Mouse (Mus musculus) A20 (cell line): ENCODE data around the gene Olfr251.
"Not testable (repeated sequence)": the region's sequence is repeated elsewhere in the genome, so short reads cannot be mapped to it uniquely, and the experiment has no call there.

Source experiments
- DNase-seq: peaks from one replicate; pipeline ENCODE4 v3.0.0-alpha.2; 2011; ENCODE audit warnings: low read depth, low spot score

Gene Olfr251

DNA sequence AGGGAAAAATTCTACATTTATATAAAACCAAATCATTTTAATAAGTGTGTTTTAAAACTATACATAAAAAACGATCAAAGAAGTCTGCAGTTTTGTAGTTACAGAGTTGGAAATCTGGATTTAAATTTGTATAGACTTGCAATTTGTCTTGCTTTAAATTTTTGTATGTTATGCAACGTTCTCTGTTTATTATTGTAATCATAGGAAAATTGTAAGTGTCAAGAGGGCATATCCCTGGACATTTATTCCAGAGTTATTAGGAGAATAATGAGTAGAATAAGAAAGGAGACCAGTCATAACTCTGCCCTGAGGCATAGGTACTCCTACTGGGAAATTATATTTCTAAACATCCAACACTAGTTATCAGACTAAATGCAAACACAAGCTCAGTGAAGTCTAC, at the start of gene Olfr251:
TSS of gene Olfr251 (plus strand) at position 301 of the 400 bp plus-strand sequence.
- DNase-seq = no peak

GRCm38 (mm10) chr9:38328760-38329159, 48.1 kb upstream of the Olfr251 start, which contains the start of gene Olfr25:
Olfr25 (plus strand) TSS chr9:38329060.
- no peak for DNase-seq

- DNase-seq = no peak
These were observed 28.8 kb upstream of the Olfr251 start, which contains the start of gene Olfr898 for GRCm38 (mm10) chr9:38348111-38348510. Olfr898 (plus strand) TSS chr9:38348411.

DNA sequence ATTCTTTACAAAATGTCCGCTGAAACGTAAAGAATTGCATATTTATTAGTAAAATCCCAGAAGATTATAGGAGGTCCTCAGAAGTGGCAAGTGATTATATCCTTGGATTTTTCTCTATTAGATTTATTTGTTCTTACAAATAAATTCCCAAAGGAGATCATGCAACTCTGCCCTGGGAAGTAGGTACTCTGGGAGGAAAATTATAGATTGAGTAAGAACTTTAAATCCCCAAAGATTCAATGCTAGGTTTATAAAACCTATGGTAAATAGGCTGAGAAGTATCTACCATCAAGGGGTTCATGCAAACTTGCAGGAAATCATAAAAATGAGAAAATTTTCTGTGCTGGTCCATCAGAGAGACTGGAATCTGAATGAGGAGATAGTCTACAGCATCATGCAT, 10.3 kb upstream of the Olfr251 start, which contains the start of gene Olfr250:
TSS of gene Olfr250 (plus strand) at position 301 of the 400 bp plus-strand sequence.
- no peak for DNase-seq

DNA sequence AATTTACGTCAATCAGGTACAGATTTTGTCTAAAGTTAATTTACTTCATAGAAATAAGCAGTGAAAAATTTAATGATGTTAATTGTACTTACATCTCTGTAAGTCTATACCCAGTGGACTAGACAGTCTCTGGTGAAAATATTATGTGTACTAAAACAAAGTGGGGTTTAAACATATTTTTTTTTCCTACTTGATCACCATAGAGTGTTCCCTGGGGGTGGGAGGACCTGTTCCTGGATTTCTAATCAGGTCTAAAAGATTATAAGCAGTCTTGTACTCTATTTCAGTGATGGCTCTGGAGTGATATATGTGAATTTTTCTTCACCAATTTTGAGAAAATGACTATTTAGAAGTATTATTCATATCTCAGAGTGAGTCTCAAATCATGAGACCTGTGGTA, 24.5 kb downstream of the Olfr251 start, which contains the start of gene Olfr147:
TSS of gene Olfr147 (plus strand) at position 301 of the 400 bp plus-strand sequence.
- no peak for DNase-seq

GRCm38 (mm10) chr9:38407502-38407901, 30.6 kb downstream of the Olfr251 start:
- DNase-seq = not testable (repeated sequence)

DNA sequence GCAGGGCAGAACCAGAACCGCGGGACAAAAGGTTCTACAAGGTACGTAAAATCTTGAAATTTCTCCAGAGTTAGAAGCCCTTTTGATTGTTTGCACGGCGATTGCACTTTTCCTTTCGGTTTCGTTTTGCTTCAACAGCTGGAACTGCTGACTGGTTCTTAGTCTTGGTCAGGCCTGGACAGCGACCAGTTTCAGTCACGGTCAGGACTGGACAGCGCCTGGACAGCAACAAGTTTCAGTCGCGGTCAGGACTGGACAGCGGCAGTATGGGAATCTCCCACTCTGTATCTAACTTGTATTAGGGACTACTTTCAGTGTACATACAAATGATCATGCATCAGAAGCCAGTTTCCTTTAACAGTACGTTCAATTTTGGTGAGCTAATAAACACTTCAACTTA, 36.6 kb downstream of the Olfr251 start:
- DNase-seq = not testable (repeated sequence)

DNA sequence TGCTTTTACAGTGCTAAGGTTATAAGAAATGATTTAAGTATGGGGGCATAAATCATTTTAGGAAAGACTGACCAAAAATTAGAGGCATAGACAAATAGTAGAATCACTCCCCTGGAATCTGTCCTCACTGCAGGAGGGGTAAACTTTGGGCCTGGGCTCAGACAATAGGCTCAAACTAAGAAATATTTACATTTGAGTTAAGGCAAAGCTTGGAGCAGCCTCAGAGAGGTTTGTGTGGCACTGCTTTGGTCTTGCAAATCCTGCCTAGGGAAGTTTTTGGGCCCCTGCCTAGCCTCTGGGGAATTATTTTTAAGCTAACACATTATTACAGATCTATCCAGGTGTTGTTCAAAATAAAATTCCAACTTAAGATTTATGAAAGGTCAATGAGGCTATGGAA, 46.9 kb downstream of the Olfr251 start:
- DNase-seq = no peak

DNA sequence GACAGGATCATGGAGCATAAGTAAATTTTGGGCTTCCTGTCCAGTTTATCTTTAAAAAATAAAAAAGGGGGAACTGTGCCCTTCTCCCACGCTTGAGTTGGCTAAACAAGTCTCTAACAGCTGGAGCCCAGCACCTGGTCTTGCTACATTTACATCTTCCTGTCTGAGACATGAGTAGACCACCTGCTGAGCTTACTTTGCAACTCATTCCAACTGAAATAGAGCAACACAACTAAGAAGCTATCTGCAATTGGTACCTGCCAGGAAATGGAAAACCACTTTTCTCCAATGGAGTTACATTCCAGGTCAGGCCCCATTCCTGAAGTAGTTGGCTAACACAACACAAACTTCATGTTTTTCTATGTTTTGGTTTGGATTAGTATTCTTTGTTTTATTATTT, 50.1 kb downstream of the Olfr251 start:
- no peak for DNase-seq

DNA sequence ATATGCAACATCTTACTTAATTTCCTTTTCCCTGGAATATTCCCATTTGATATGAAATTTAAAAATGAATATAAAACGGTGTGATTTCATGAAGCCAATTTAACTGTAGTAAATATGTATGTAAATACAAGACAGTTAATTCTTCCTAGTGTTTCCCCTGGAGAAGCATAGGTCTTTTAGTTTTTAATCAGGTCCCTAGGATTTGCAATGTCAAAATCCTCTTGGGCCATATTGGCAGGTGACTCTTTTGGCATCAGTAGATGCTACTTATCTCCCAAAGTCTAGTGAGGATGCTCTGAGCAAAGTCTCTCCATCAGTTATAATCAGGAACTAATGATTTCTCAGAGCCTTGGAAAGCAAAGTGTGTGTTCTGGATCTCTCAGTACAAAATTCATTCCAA, 52.3 kb downstream of the Olfr251 start, which contains the start of gene Olfr901:
TSS of gene Olfr901 (plus strand) at position 301 of the 400 bp plus-strand sequence.
- DNase-seq = no peak
